Mouse (Mus musculus) stomach, embryonic 14.5 days (tissue): ENCODE results near the gene Amn. TPM values are rescaled to one million over a fixed set of nuclear protein-coding genes. Genes with fewer than 3 reads are reported as not detected.

ENCODE experiments used
- ATAC-seq: fragments of 200-750 bp; cut with Nextera tagmentation; 2 replicates; pipeline ENCODE4 v1.8.0; 2017; ENCODE audit warnings: low read depth, moderate TSS enrichment; ENCODE audit not compliant: insufficient number of reproducible peaks, insufficient read depth, low FRiP score
- H3K27ac ChIP-seq: fragments of 300-500 bp; sonication (generic); 2 replicates; pipeline ENCODE4 v1.5.1; 2014; ENCODE audit warnings: mild to moderate bottlenecking, low read length, moderate library complexity, mixed read lengths
- H3K27me3 ChIP-seq: fragments of 300-500 bp; sonication (generic); 2 replicates; pipeline ENCODE4 v1.6.1; 2014; ENCODE audit warnings: low read length, control low read depth, mixed read lengths; ENCODE audit not compliant: control insufficient read depth, insufficient read depth
- H3K36me3 ChIP-seq: fragments of 300-500 bp; sonication (generic); 2 replicates; pipeline ENCODE4 v1.6.1; 2014; ENCODE audit warnings: mild to moderate bottlenecking, control low read depth, low read length, moderate library complexity, mixed read lengths; ENCODE audit not compliant: control insufficient read depth, insufficient read depth
- H3K4me1 ChIP-seq: fragments of 300-500 bp; sonication (generic); 2 replicates; pipeline ENCODE4 v1.6.1; 2014; ENCODE audit warnings: low read length, control low read depth, mixed read lengths; ENCODE audit not compliant: control insufficient read depth, insufficient read depth
- H3K4me2 ChIP-seq: fragments of 300-500 bp; sonication (generic); replicated peaks from 2 replicates; pipeline ENCODE4 v1.6.1; 2014; ENCODE audit warnings: low read depth, low read length, control low read depth
- H3K4me3 ChIP-seq: fragments of 300-500 bp; sonication (generic); 2 replicates; pipeline ENCODE4 v1.5.1; 2014; ENCODE audit warnings: low read depth, low read length, control low read depth
- H3K9ac ChIP-seq: fragments of 300-500 bp; sonication (generic); replicated peaks from 2 replicates; pipeline ENCODE4 v1.6.1; 2014; ENCODE audit warnings: low read depth, mild to moderate bottlenecking, control low read depth, low read length, moderate library complexity, mixed read lengths
- H3K9me3 ChIP-seq: fragments of 300-500 bp; sonication (generic); 2 replicates; pipeline ENCODE4 v1.6.1; 2016; ENCODE audit warnings: low read depth, low read length, control low read depth; ENCODE audit not compliant: control insufficient read depth
- WGBS: fragments of 180-500 bp; shearing (Covaris S2); extraction: QIAGEN DNeasy Blood & Tissue Kit; methylation state at CpG from one replicate; pipeline ENCODE4 v1.1.7; 2014; 5-methylcytosine and 5-hydroxymethylcytosine counted together
- polyA plus RNA-seq: library from polyadenylated mRNA; unstranded; fragments of >200 nt; fragmentation: Nextera tagmentation; extraction: Ambion mirVana; gene quantifications from 2 replicates; pipeline ENCODE4 v1.2.1, GENCODE M21; 2014

Gene Amn
- polyA plus RNA-seq, 1 experiment from 2014 or later = not detected

GRCm38 (mm10) chr12:111246808-111247464 is 24.0 kb upstream of the Amn start:
- peaks cover 12% of the 10 kb centered on the region for H3K36me3 ChIP-seq
- no peak overlapping the region for H3K27ac ChIP-seq
- H3K4me1 ChIP-seq = no peaks in the 10 kb centered on the region
- no peaks in the 10 kb centered on the region for H3K27me3 ChIP-seq
- ATAC-seq = no peak
- no peaks in the 10 kb centered on the region for H3K9me3 ChIP-seq
- no peak overlapping the region for H3K4me2 ChIP-seq
- no peak overlapping the region for H3K9ac ChIP-seq
- 87% methylated on average over 9 of the region's 9 CpGs for WGBS
- no peak overlapping the region for H3K4me3 ChIP-seq

GRCm38 (mm10) chr12:111249095-111249494 is 21.8 kb upstream of the Amn start:
- H3K27ac ChIP-seq = no peak overlapping the region
- peaks cover 3% of the 10 kb centered on the region; the same call in 1 of the 2 replicates for H3K36me3 ChIP-seq
- WGBS = 59% methylated on average over 3 of the region's 3 CpGs

GRCm38 (mm10) chr12:111250116-111250515 is 20.8 kb upstream of the Amn start:
- Histone ChIP-seq H3K4me1 (no peaks in the 10 kb centered on the region), H3K36me3 (peaks cover 4% of the 10 kb centered on the region; the same call in 1 of the 2 replicates), H3K4me2 (no peak overlapping the region), H3K27me3 (no peaks in the 10 kb centered on the region), H3K4me3 (no peak overlapping the region), H3K9me3 (no peaks in the 10 kb centered on the region), H3K27ac (no peak overlapping the region), H3K9ac (no peak overlapping the region)
- 86% methylated on average over 8 of the region's 8 CpGs for WGBS
- ATAC-seq = no peak

More at GRCm38 (mm10) chr12:111249095-111249494, 21.8 kb upstream of the Amn start:
- no peak for ATAC-seq
- H3K27me3 ChIP-seq = no peaks in the 10 kb centered on the region
- no peaks in the 10 kb centered on the region for H3K9me3 ChIP-seq
- no peak overlapping the region for H3K9ac ChIP-seq
- no peaks in the 10 kb centered on the region for H3K4me1 ChIP-seq
- H3K4me3 ChIP-seq = no peak overlapping the region
- H3K4me2 ChIP-seq = no peak overlapping the region

GRCm38 (mm10) chr12:111251227-111251626 is 19.7 kb upstream of the Amn start:
- Histone ChIP-seq H3K9me3 (no peaks in the 10 kb centered on the region), H3K9ac (no peak overlapping the region), H3K4me2 (no peak overlapping the region), H3K27ac (no peak overlapping the region), H3K36me3 (peaks cover 5% of the 10 kb centered on the region; the same call in 1 of the 2 replicates), H3K4me3 (no peak overlapping the region), H3K27me3 (no peaks in the 10 kb centered on the region), H3K4me1 (no peaks in the 10 kb centered on the region)
- ATAC-seq = no peak
- 62% methylated on average over 9 of the region's 9 CpGs for WGBS

GRCm38 (mm10) chr12:111263650-111264049 is 7.2 kb upstream of the Amn start:
- Histone ChIP-seq H3K36me3 (peaks cover 7% of the 10 kb centered on the region), H3K4me1 (no peaks in the 10 kb centered on the region), H3K4me3 (no peak overlapping the region), H3K9ac (no peak overlapping the region), H3K27me3 (no peaks in the 10 kb centered on the region), H3K9me3 (no peaks in the 10 kb centered on the region), H3K27ac (no peak overlapping the region), H3K4me2 (no peak overlapping the region)
- ATAC-seq = no peak
- WGBS = 92% methylated on average over 16 of the region's 16 CpGs

GRCm38 (mm10) chr12:111265212-111265611 is 5.7 kb upstream of the Amn start:
- Histone ChIP-seq H3K4me1 (no peaks in the 10 kb centered on the region), H3K36me3 (peaks cover 7% of the 10 kb centered on the region), H3K4me3 (no peak overlapping the region), H3K27me3 (0 out of 2 replicates have a peak, but pooled peaks cover 6% of the 10 kb centered on the region), H3K27ac (no peak overlapping the region), H3K9ac (no peak overlapping the region), H3K9me3 (no peaks in the 10 kb centered on the region), H3K4me2 (no peak overlapping the region)
- WGBS = 74% methylated on average over 5 of the region's 5 CpGs
- no peak for ATAC-seq

- Histone ChIP-seq H3K27me3 (peaks cover 20% of the 10 kb centered on the region), H3K4me3 (no peak overlapping the region), H3K9me3 (no peaks in the 10 kb centered on the region), H3K36me3 (peaks cover 4% of the 10 kb centered on the region), H3K9ac (no peak overlapping the region), H3K4me2 (no peak overlapping the region), H3K27ac (no peak overlapping the region), H3K4me1 (0 out of 2 replicates have a peak, but pooled peaks cover 7% of the 10 kb centered on the region)
- no peak for ATAC-seq
- 74% methylated on average over 12 of the region's 12 CpGs for WGBS
Observed at GRCm38 (mm10) chr12:111266592-111266991, 4.3 kb upstream of the Amn start.

- Histone ChIP-seq H3K27me3 (peaks cover 29% of the 10 kb centered on the region), H3K9me3 (no peaks in the 10 kb centered on the region), H3K9ac (no peak overlapping the region), H3K4me3 (no peak overlapping the region), H3K4me2 (no peak overlapping the region), H3K36me3 (no peaks in the 10 kb centered on the region; the same call in none of the 2 replicates), H3K4me1 (0 out of 2 replicates have a peak, but pooled peaks cover 7% of the 10 kb centered on the region), H3K27ac (no peak overlapping the region)
- 65% methylated on average over 4 of the region's 4 CpGs for WGBS
- ATAC-seq = no peak
Observed at GRCm38 (mm10) chr12:111267673-111268325, 3.1 kb upstream of the Amn start.
